Mouse (Mus musculus) intestine, postnatal 0 days (tissue): ENCODE results near the gene Thbs2. TPM values are rescaled to one million over a fixed set of nuclear protein-coding genes. Genes with fewer than 3 reads are reported as not detected.
A peak's percentile ranks its signal among the peaks of the same experiment; 100 is the strongest.

Source experiments
- ATAC-seq: fragments of 200-750 bp; cut with Nextera tagmentation; 2 replicates; pipeline ENCODE4 v1.8.0; 2017; ENCODE audit warnings: mild to moderate bottlenecking, moderate TSS enrichment, moderate library complexity
- H3K27ac ChIP-seq: fragments of 300-500 bp; sonication (generic); 2 replicates; pipeline ENCODE4 v1.5.1; 2014; ENCODE audit warnings: mild to moderate bottlenecking, low read depth, low read length, moderate library complexity
- H3K27me3 ChIP-seq: fragments of 300-500 bp; sonication (generic); replicated peaks from 2 replicates; pipeline ENCODE4 v1.6.1; 2014; ENCODE audit warnings: low read length, mixed read lengths; ENCODE audit not compliant: control insufficient read depth, insufficient read depth
- H3K36me3 ChIP-seq: fragments of 300-500 bp; sonication (generic); 2 replicates; pipeline ENCODE4 v1.6.1; 2014; ENCODE audit warnings: mild to moderate bottlenecking, moderate library complexity; ENCODE audit not compliant: control insufficient read depth, insufficient read depth
- H3K4me1 ChIP-seq: fragments of 300-500 bp; sonication (generic); replicated peaks from 2 replicates; pipeline ENCODE4 v1.6.1; 2014; ENCODE audit warnings: antibody characterized with exemption, low read length, mixed read lengths; ENCODE audit not compliant: control insufficient read depth, insufficient read depth
- H3K4me2 ChIP-seq: fragments of 300-500 bp; sonication (generic); replicated peaks from 2 replicates; pipeline ENCODE4 v1.6.1; 2014; ENCODE audit warnings: low read depth, mild to moderate bottlenecking, moderate library complexity
- H3K4me3 ChIP-seq: fragments of 300-500 bp; sonication (generic); 2 replicates; pipeline ENCODE4 v1.5.1; 2014; ENCODE audit warnings: low read depth, low read length
- H3K9ac ChIP-seq: fragments of 300-500 bp; sonication (generic); 2 replicates; pipeline ENCODE4 v1.6.1; 2014; ENCODE audit warnings: mild to moderate bottlenecking, low read depth, low read length
- H3K9me3 ChIP-seq: fragments of 300-500 bp; sonication (generic); 2 replicates; pipeline ENCODE4 v1.6.1; 2016; ENCODE audit warnings: mixed run types; ENCODE audit not compliant: control insufficient read depth
- CTCF ChIP-seq: sonication (generic); IDR thresholded peaks from 2 replicates; pipeline ENCODE4 v1.5.1; 2016; ENCODE audit warnings: low read depth, mild to moderate bottlenecking, control low read depth, antibody characterized with exemption, moderate library complexity
- whole genome bisulfite sequencing: fragments of 180-500 bp; shearing (Covaris S2); extraction: QIAGEN DNeasy Blood & Tissue Kit; methylation state at CpG from one replicate; pipeline ENCODE4 v1.1.7; 2014; 5-methylcytosine and 5-hydroxymethylcytosine counted together
- polyA plus RNA-seq: library from polyadenylated mRNA; unstranded; fragments of >200 nt; fragmentation: Nextera tagmentation; extraction: Ambion mirVana; gene quantifications from 2 replicates; pipeline ENCODE4 v1.2.1, GENCODE M21; 2015

Gene Thbs2
- 20.5 and 20.9 TPM in 2 replicates for polyA plus RNA-seq

DNA sequence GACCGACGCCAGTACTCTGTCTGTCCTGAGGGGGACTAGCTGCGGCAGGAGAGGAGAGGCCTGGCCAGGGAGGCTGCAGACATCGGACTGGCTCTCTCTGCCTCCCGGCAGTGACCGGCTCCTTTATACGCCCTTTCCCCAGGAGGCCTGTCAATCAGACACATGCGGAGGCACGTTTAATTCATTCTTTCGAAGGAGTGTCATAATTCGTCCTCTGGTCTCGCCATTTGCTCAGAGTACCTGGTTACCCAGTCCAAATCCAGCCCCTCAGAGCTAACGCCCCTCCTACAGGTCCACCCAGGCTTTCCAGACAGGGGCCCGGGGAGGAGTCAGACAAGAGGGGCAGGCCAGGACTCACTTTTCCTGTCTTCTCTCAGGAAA lies at the start of gene Thbs2:
Gene Thbs2 (minus strand): TSS at position 242 of the 381 bp plus-strand sequence.
- 5% methylated on average over 14 of the region's 14 CpGs for WGBS
- no peaks in the 10 kb centered on the region for H3K27me3 ChIP-seq

DNA sequence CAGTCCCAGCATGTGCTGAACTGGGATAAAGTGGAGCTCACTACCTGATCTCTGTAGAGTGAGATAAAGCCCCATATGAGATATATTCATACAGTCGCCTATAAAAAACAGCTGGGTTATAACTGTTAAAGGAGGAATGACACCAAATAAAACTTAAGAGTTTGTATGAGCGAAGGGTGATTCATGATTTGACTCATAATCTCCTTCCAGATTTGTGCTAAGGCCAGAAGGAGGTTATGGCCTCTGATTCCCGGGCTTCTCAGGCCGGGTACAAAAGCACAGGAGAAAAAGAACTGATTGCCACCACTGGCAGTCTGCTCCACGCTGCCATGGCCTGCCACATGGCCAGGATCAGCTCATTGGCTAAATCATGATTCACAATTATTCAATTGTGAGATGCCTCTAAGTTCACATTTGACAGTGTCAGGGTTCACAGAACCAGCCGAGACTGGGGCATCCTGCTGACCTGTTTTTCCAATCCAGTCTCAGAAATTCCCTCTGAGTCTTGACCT lies 41.5 kb upstream of the Thbs2 start:
- no peak overlapping the region for H3K4me3 ChIP-seq
- no peak for TF ChIP-seq CTCF
- no peaks in the 10 kb centered on the region for H3K27me3 ChIP-seq
- no peak overlapping the region for H3K9ac ChIP-seq
- no peak for ATAC-seq
- 65% methylated on average over 6 of the region's 6 CpGs for WGBS
- H3K4me2 ChIP-seq: no peak overlapping the region
- H3K9me3 ChIP-seq: no peaks in the 10 kb centered on the region
- H3K36me3 ChIP-seq: no peaks in the 10 kb centered on the region
- H3K27ac ChIP-seq: no peak overlapping the region
- H3K4me1 ChIP-seq: no peaks in the 10 kb centered on the region

More for the DNA sequence above, at the start of gene Thbs2:
- H3K27ac ChIP-seq: 0 out of 2 replicates have a peak within 1 kb of the TSS, but pooled peaks have one; percentile 46
- H3K9ac ChIP-seq: 0 out of 2 replicates have a peak within 1 kb of the TSS, but pooled peaks have one; percentile 26
- H3K4me2 ChIP-seq: peak within 1 kb of the TSS; percentile 51
- no peak for TF ChIP-seq CTCF
- peak within 1 kb of the TSS; percentile 32 for H3K4me3 ChIP-seq
- H3K9me3 ChIP-seq: no peaks in the 10 kb centered on the region
- no peaks in the 10 kb centered on the region for H3K4me1 ChIP-seq
- 0 out of 2 replicates have a peak, but pooled peaks have one; percentile 38 for ATAC-seq
- H3K36me3 ChIP-seq: peaks cover 5% of the 10 kb centered on the region; the same call in 1 of the 2 replicates

DNA sequence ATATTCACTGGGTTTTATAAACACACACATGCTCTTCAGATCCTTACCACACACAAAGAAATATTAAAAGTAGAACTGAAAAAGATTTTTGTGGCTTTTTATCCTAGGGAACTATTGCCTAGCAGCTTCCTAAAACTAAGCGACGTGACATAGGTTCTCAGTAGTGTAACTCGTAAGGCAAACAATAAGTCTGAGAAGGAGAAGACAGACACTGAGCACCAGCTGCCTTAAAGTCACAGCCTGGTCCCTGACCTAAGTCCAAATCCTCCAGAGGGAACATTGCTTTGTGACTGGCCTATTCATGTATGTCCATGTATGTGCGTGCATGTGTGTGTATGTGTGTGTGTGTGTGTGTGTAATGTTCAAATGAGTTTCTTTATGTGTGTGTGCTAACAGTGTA lies 40.3 kb upstream of the Thbs2 start:
- Histone ChIP-seq H3K36me3 (no peaks in the 10 kb centered on the region), H3K4me2 (no peak overlapping the region), H3K4me1 (no peaks in the 10 kb centered on the region), H3K27ac (no peak overlapping the region), H3K27me3 (no peaks in the 10 kb centered on the region), H3K4me3 (no peak overlapping the region), H3K9ac (no peak overlapping the region), H3K9me3 (no peaks in the 10 kb centered on the region)
- no peak for TF ChIP-seq CTCF
- ATAC-seq: no peak
- 64% methylated on average over 4 of the region's 4 CpGs for WGBS

DNA sequence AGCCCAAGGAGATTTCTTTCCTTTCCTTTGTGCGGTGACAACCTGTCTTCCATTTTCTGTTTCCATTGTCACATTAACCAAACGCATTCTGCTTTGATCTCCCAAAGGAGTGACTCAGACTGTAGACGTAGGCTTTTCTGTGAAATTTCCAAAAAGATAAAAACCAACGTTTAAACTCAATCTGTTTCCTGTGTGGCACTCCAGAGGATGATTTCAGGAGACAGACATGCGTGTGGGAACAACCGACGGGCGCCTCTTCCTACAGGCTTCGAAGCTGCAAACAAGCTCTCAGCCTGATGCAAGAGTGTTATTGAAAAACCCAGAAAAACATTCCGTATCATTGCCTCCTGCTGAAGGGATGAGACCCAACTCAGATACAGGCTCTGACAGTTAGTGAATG lies 39.9 kb upstream of the Thbs2 start:
- Histone ChIP-seq H3K27me3 (no peaks in the 10 kb centered on the region), H3K9ac (no peak overlapping the region), H3K4me1 (no peaks in the 10 kb centered on the region), H3K4me3 (no peak overlapping the region), H3K27ac (no peak overlapping the region), H3K4me2 (no peak overlapping the region), H3K36me3 (no peaks in the 10 kb centered on the region), H3K9me3 (no peaks in the 10 kb centered on the region)
- WGBS: 65% methylated on average over 10 of the region's 10 CpGs
- no peak for ATAC-seq
- TF ChIP-seq CTCF: no peak

DNA sequence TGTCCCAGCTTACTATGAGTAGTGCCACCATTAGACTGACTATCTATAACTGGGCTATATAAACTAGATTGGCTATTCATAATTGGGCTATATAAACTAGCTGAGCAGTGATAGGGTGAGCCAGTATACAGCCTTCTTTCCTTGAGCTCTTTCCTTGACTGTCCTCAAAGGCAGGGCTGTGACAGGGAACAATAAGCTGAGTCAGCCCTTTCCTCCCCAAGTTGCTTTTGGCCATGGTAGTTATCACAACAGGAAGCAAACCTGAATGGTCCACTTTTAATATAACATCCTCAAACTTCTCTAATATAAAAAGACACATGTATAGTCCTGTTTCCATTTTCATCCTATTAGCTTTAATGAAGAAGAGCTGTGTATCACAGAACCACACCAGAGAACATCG lies 39.0 kb upstream of the Thbs2 start:
- Histone ChIP-seq H3K4me1 (no peaks in the 10 kb centered on the region), H3K9me3 (no peaks in the 10 kb centered on the region), H3K27me3 (no peaks in the 10 kb centered on the region), H3K36me3 (no peaks in the 10 kb centered on the region), H3K4me3 (no peak overlapping the region), H3K9ac (no peak overlapping the region), H3K27ac (no peak overlapping the region), H3K4me2 (no peak overlapping the region)
- no peak for ATAC-seq
- TF ChIP-seq CTCF: no peak
- 87% methylated on average over 1 of the region's 1 CpGs for WGBS

DNA sequence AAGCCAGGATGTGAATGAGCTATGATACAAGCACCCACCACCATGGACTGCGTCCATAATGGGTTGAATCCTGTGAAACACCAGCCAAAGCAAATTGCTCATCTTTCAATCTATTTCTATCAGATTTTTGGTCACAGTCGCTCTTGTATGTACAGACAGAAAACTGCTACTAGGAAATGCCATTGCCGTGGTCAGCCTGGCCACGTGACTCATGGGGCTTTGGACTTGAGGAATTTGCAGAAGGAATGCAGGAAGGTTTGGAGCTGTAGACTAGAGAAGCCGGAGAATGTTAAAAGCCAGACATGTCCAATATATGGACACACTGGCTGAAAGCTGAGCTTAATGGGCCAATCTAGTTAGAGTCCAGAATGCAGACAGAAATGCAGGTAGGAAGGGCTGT lies 36.6 kb upstream of the Thbs2 start:
- H3K4me3 ChIP-seq: no peak overlapping the region
- H3K9ac ChIP-seq: no peak overlapping the region
- no peaks in the 10 kb centered on the region for H3K4me1 ChIP-seq
- H3K9me3 ChIP-seq: no peaks in the 10 kb centered on the region
- H3K27ac ChIP-seq: no peak overlapping the region
- H3K4me2 ChIP-seq: no peak overlapping the region
- no peaks in the 10 kb centered on the region for H3K36me3 ChIP-seq
- no peak for TF ChIP-seq CTCF
- no peaks in the 10 kb centered on the region for H3K27me3 ChIP-seq
- ATAC-seq: no peak
- 64% methylated on average over 5 of the region's 5 CpGs for WGBS

DNA sequence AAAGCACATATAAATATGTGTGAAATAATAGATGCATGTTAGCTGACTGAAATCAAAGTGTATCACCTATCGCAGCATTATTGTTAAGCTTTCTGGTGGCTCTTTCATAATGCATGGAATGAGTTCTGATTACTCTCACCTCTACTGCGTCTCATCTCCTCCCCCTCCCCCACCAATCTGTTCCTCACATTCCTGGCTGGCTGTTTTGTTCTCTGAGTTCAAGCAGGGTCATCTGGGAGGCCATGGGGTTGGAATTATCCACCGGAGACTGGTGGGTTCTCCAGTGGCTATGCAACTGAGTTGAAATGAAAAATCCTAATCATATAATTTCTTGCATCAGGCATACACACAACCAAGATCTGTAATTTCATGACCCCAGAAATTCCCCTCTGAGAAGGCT lies 33.4 kb upstream of the Thbs2 start:
- Histone ChIP-seq H3K4me1 (no peaks in the 10 kb centered on the region), H3K36me3 (no peaks in the 10 kb centered on the region), H3K9ac (no peak overlapping the region), H3K27me3 (no peaks in the 10 kb centered on the region), H3K9me3 (no peaks in the 10 kb centered on the region), H3K27ac (no peak overlapping the region), H3K4me2 (no peak overlapping the region), H3K4me3 (no peak overlapping the region)
- WGBS: 41% methylated on average over 3 of the region's 3 CpGs
- ATAC-seq: no peak
- TF ChIP-seq CTCF: no peak
